Mouse (Mus musculus) liver, postnatal 0 days (tissue): ENCODE results near the gene Cbx6. TPM values are rescaled to one million over a fixed set of nuclear protein-coding genes. Genes with fewer than 3 reads are reported as not detected.

Experiments
- ATAC-seq: fragments of 200-750 bp; cut with Nextera tagmentation; 2 replicates; pipeline ENCODE4 v1.8.0; 2017; ENCODE audit warnings: mild to moderate bottlenecking, moderate library complexity
- DNase-seq: peaks from one replicate; pipeline ENCODE4 v3.0.0-alpha.2; 2016
- H3K27ac ChIP-seq: fragments of 300-500 bp; sonication (generic); 2 replicates; pipeline ENCODE4 v1.5.1; 2014; ENCODE audit warnings: antibody characterized with exemption, moderate library complexity, mild to moderate bottlenecking, low read depth
- H3K27me3 ChIP-seq: fragments of 300-500 bp; sonication (generic); 2 replicates; pipeline ENCODE4 v1.6.1; 2014; ENCODE audit warnings: low read length, control low read depth, mixed read lengths; ENCODE audit not compliant: insufficient read depth
- H3K36me3 ChIP-seq: fragments of 300-500 bp; sonication (generic); replicated peaks from 2 replicates; pipeline ENCODE4 v1.6.1; 2014; ENCODE audit warnings: mild to moderate bottlenecking, control low read depth, low read length, moderate library complexity, mixed read lengths; ENCODE audit not compliant: insufficient read depth
- H3K4me1 ChIP-seq: fragments of 300-500 bp; sonication (generic); 2 replicates; pipeline ENCODE4 v1.6.1; 2014; ENCODE audit warnings: antibody characterized with exemption, mild to moderate bottlenecking, control low read depth; ENCODE audit not compliant: insufficient read depth
- H3K4me2 ChIP-seq: fragments of 300-500 bp; sonication (generic); 2 replicates; pipeline ENCODE4 v1.6.1; 2014; ENCODE audit warnings: low read depth, mild to moderate bottlenecking, low read length, moderate library complexity, mixed read lengths
- H3K4me3 ChIP-seq: fragments of 300-500 bp; sonication (generic); 2 replicates; pipeline ENCODE4 v1.5.1; 2014; ENCODE audit warnings: low read depth, low read length
- H3K9ac ChIP-seq: fragments of 300-500 bp; sonication (generic); replicated peaks from 2 replicates; pipeline ENCODE4 v1.6.1; 2014; ENCODE audit warnings: mild to moderate bottlenecking, moderate library complexity
- H3K9me3 ChIP-seq: fragments of 300-500 bp; sonication (generic); 2 replicates; pipeline ENCODE4 v1.6.1; 2016; ENCODE audit warnings: mild to moderate bottlenecking, control low read depth, low read length, mixed read lengths
- CTCF ChIP-seq: sonication (generic); IDR thresholded peaks from 2 replicates; pipeline ENCODE4 v1.5.1; 2016; ENCODE audit warnings: antibody characterized with exemption, low read depth
- EP300 ChIP-seq: IDR thresholded peaks from 2 replicates; pipeline ENCODE4 v1.6.1; 2016; ENCODE audit warnings: antibody characterized with exemption, low read depth, mild to moderate bottlenecking
- WGBS: fragments of 180-500 bp; shearing (Covaris S2); extraction: QIAGEN DNeasy Blood & Tissue Kit; methylation state at CpG from one replicate; pipeline ENCODE4 v1.1.7; 2014; ENCODE audit not compliant: insufficient replicate concordance; 5-methylcytosine and 5-hydroxymethylcytosine counted together
- polyA plus RNA-seq: library from polyadenylated mRNA; unstranded; fragments of >200 nt; fragmentation: Nextera tagmentation; extraction: Ambion mirVana; gene quantifications from 2 replicates; pipeline ENCODE4 v1.2.1, GENCODE M21; 2015

The Cbx6 gene
- polyA plus RNA-seq, 1 experiment from 2014 or later: 4.4 TPM

- no peak for ATAC-seq
- DNase-seq: no peak
- 25% methylated on average over 19 of the region's 19 CpGs for WGBS
- Histone ChIP-seq H3K4me1 (no peaks in the 10 kb centered on the region), H3K4me3 (no peak overlapping the region), H3K36me3 (no peaks in the 10 kb centered on the region), H3K27me3 (peaks cover 9% of the 10 kb centered on the region; the same call in 1 of the 2 replicates), H3K9me3 (no peaks in the 10 kb centered on the region), H3K4me2 (no peak overlapping the region), H3K27ac (no peak overlapping the region), H3K9ac (no peak overlapping the region)
- TF ChIP-seq CTCF: no peak
- no peak for TF ChIP-seq EP300
Observed at GRCm38 (mm10) chr15:79792455-79792854, 42.0 kb downstream of the Cbx6 start.

- DNase-seq: peak; percentile 75
- Histone ChIP-seq H3K4me2 (no peak overlapping the region), H3K36me3 (no peaks in the 10 kb centered on the region), H3K27ac (no peak overlapping the region), H3K27me3 (peaks cover 10% of the 10 kb centered on the region; the same call in 1 of the 2 replicates), H3K9ac (no peak overlapping the region), H3K4me3 (no peak overlapping the region), H3K9me3 (no peaks in the 10 kb centered on the region), H3K4me1 (no peaks in the 10 kb centered on the region)
- TF ChIP-seq CTCF: peak; percentile 25
- no peak for TF ChIP-seq EP300
- ATAC-seq: no peak
- WGBS: 4% methylated on average over 12 of the region's 12 CpGs
Observed at GRCm38 (mm10) chr15:79791502-79791901, 43.0 kb downstream of the Cbx6 start.

- no peak for ATAC-seq
- no peak overlapping the region for H3K9ac ChIP-seq
- no peak for TF ChIP-seq CTCF
- H3K36me3 ChIP-seq: no peaks in the 10 kb centered on the region
- DNase-seq: no peak
- no peak overlapping the region for H3K27ac ChIP-seq
- 74% methylated on average over 6 of the region's 6 CpGs for WGBS
- H3K4me3 ChIP-seq: no peak overlapping the region
- H3K27me3 ChIP-seq: peaks cover 13% of the 10 kb centered on the region; the same call in 1 of the 2 replicates
- no peaks in the 10 kb centered on the region for H3K4me1 ChIP-seq
- no peak overlapping the region for H3K4me2 ChIP-seq
- H3K9me3 ChIP-seq: no peaks in the 10 kb centered on the region
Observed at GRCm38 (mm10) chr15:79790905-79791304, 43.6 kb downstream of the Cbx6 start.

GRCm38 (mm10) chr15:79790111-79790510, 44.4 kb downstream of the Cbx6 start:
- H3K4me3 ChIP-seq: no peak overlapping the region
- DNase-seq (no peak), ATAC-seq (no peak)
- no peak overlapping the region for H3K4me2 ChIP-seq
- no peaks in the 10 kb centered on the region for H3K4me1 ChIP-seq
- no peaks in the 10 kb centered on the region for H3K9me3 ChIP-seq
- no peak overlapping the region for H3K27ac ChIP-seq
- 42% methylated on average over 8 of the region's 8 CpGs for WGBS
- no peak for TF ChIP-seq CTCF
- TF ChIP-seq EP300: no peak
- H3K36me3 ChIP-seq: no peaks in the 10 kb centered on the region
- H3K9ac ChIP-seq: no peak overlapping the region
- peaks cover 13% of the 10 kb centered on the region; the same call in 1 of the 2 replicates for H3K27me3 ChIP-seq

GRCm38 (mm10) chr15:79787815-79788214, 46.7 kb downstream of the Cbx6 start:
- ATAC-seq (no peak), DNase-seq (no peak)
- H3K4me3 ChIP-seq: no peak overlapping the region
- H3K9ac ChIP-seq: no peak overlapping the region
- TF ChIP-seq CTCF (no peak), EP300 (no peak)
- H3K36me3 ChIP-seq: no peaks in the 10 kb centered on the region
- H3K4me2 ChIP-seq: no peak overlapping the region
- no peaks in the 10 kb centered on the region for H3K9me3 ChIP-seq
- H3K27ac ChIP-seq: no peak overlapping the region
- WGBS: 61% methylated on average over 8 of the region's 8 CpGs
- no peaks in the 10 kb centered on the region for H3K4me1 ChIP-seq
- peaks cover 12% of the 10 kb centered on the region; the same call in 1 of the 2 replicates for H3K27me3 ChIP-seq

GRCm38 (mm10) chr15:79785056-79785455, 49.4 kb downstream of the Cbx6 start:
- H3K4me1 ChIP-seq: no peaks in the 10 kb centered on the region
- no peak overlapping the region for H3K27ac ChIP-seq
- TF ChIP-seq EP300 (no peak), CTCF (no peak)
- DNase-seq: no peak
- 50% methylated on average over 1 of the region's 1 CpGs for WGBS
- no peak overlapping the region for H3K4me3 ChIP-seq
- no peak overlapping the region for H3K9ac ChIP-seq
- H3K4me2 ChIP-seq: no peak overlapping the region
- H3K27me3 ChIP-seq: peaks cover 3% of the 10 kb centered on the region; the same call in 1 of the 2 replicates
- H3K9me3 ChIP-seq: no peaks in the 10 kb centered on the region
- ATAC-seq: no peak
- no peaks in the 10 kb centered on the region for H3K36me3 ChIP-seq

GRCm38 (mm10) chr15:79777749-79778148, 56.7 kb downstream of the Cbx6 start, which contains the start of gene Dnal4:
TSS of gene Dnal4 (minus strand) at chr15:79777849.
- Histone ChIP-seq H3K36me3 (no peaks in the 10 kb centered on the region), H3K27me3 (no peaks in the 10 kb centered on the region), H3K4me1 (peaks cover 11% of the 10 kb centered on the region), H3K4me3 (no peak within 1 kb of the TSS), H3K9me3 (no peaks in the 10 kb centered on the region), H3K9ac (no peak within 1 kb of the TSS), H3K4me2 (no peak within 1 kb of the TSS), H3K27ac (no peak within 1 kb of the TSS)
- no peak for ATAC-seq
- DNase-seq: no peak
- TF ChIP-seq EP300 (no peak), CTCF (no peak)
